Mouse (Mus musculus): ENCODE results near the gene Gm21488. TPM values are rescaled to one million over a fixed set of nuclear protein-coding genes. Genes with fewer than 3 reads are reported as not detected.
"Not testable (repeated sequence)": the region's sequence is repeated elsewhere in the genome, so short reads cannot be mapped to it uniquely, and the experiment has no call there.

The Gm21488 gene
- not detected in 2 replicates for polyA plus RNA-seq (2016; fragmentation: Nextera tagmentation; extraction: Ambion mirVana)

- H3K9ac ChIP-seq (replicated peaks); ATAC-seq (ENCODE audit: low FRiP score, low read depth); H3K27me3 ChIP-seq; H3K27ac ChIP-seq (replicated peaks); H3K4me3 ChIP-seq; H3K4me1 ChIP-seq; H3K4me2 ChIP-seq (replicated peaks); H3K9me3 ChIP-seq; H3K36me3 ChIP-seq: not testable (repeated sequence)
- WGBS: no CpG with 5 or more reads among the region's 5 CpGs
These were observed at the start of gene Gm21488 for GRCm38 (mm10) chrY:27521820-27522219. Gene Gm21488, minus strand, starts transcription at chrY:27521920.
